Mouse (Mus musculus): Measurements from ENCODE around the gene Adgrg1.
"Not testable (repeated sequence)": the region's sequence is repeated elsewhere in the genome, so short reads cannot be mapped to it uniquely, and the experiment has no call there.

Gene Adgrg1

DNA sequence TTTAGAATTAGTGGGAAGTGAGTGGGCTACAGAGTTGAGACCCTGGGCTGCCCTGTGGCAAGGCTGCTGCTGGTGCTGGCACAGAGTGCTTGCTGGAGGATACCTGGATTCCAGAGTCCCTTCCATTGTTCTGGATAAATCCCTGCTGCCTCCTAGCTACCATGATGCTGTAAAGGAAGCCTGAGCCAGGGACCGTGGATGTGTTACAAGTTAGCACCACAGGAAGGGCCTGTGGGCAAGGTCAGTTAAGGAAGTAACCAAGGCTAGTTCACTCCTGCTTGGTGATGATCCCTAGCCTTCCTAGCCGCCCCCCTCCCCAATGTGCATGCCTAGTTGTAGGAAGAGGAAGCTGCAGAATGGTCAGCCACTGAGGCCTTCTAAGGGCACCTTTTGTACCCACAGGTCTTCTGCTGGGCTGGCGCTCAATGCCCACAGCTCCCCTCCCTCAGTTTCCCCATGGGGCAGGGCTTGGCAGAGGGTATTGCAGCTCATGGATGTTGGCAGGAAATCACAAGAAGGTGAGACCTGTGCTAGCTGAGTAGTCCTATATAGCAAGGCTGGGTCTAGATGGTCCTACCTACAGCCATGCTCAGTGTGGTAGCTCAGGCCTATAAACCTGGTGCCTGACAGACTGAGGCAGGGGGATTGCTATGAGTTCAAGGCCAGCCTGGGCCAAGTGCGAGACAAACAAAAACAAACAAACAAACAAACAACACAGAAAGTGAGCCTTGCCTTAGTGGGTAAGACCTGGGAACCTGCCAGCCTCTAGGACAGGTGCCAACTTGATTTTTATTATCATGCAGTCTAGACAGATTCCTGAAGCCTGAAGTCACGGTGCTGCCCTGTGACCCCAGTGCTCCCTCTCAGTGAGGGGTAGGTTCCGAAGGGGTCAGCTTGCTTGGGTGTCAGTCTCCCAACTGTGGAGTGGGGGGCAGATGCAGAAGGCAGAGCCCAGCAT is 22.6 kb downstream of the Adgrg1 start:
- no peak for DNase-seq

- no peak for DNase-seq
These were observed 23.3 kb downstream of the Adgrg1 start for GRCm38 (mm10) chr8:94997857-94998243.

DNA sequence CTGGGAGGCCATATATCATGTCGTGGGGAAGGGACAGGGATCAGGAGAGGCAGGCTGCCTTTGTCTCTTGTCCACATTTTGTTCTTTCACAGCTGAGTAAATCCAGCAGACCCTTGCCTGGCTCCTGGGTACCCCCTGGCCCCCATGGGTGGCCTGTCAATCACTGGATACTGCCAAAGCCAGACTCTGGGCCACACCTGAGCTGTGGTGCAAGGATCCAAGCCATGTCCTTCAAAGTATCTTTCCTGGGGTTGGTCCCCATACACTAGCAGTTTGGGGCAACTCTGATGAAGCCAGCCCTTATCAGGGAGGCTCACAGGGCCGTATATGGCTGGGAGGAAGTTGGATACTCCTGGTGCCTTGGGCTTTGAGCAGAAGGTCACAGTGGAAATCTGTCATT is 23.9 kb downstream of the Adgrg1 start:
- DNase-seq: no peak

DNA sequence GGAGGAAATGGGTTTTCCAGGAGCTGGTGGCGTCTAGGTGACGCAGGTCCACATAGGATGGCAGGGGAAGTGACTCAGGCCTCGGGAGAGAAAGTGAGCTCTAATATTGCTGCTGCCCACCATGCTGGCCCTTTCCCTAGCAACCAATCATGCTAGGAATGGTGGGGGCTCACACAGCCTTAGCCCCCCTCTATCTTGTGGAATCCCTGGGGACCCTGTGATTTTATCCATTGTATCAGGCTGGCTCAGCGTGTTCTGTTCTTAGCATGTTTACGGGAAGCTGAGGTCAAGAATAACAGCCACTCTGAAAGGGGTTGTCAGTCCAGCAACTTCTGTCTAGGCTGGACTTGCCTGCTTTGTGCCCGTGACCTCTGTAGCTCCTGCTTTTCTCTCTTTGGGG is 24.5 kb downstream of the Adgrg1 start:
- DNase-seq: no peak

DNA sequence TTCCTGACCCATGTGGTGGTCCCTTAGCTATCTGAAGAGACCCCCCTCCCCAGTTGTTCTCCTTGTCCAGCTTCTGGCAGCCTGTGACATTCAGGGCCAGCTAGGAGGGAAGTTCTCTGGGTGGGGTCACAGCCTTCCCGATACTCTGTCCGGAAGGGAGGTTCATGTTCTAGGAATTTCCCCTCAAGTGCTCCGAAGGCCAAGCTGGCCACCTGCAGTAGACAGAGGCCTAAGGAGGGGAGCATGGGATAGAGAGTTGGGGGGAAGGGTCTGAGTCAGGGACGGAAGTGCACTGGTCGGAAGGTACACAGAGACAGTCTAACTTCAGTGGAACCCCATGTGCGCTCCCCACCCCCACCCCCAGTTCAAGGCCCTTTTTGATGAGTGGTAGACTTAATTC is 25.4 kb downstream of the Adgrg1 start:
- no peak for DNase-seq

DNA sequence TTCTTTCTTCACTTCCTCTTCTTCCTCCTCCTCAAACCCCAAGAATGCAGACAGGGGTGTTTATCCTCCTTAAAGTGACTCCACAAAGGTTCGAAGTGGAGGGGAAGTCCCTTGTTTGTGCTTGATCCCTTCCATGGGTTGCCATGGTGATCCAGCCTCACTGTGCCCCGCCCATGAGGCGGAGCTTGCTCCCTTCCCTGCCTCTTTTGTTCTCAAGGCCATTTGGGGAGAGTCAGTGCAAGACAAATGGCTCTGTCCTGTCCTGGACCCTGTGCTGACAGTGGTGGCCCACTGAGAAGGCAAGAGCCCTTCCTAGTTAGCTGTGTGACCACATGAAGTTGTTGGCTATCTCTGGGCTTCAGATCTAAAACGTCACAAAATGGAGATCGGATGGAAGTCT is 26.1 kb downstream of the Adgrg1 start:
- peak; percentile 45 to 64 for DNase-seq

DNA sequence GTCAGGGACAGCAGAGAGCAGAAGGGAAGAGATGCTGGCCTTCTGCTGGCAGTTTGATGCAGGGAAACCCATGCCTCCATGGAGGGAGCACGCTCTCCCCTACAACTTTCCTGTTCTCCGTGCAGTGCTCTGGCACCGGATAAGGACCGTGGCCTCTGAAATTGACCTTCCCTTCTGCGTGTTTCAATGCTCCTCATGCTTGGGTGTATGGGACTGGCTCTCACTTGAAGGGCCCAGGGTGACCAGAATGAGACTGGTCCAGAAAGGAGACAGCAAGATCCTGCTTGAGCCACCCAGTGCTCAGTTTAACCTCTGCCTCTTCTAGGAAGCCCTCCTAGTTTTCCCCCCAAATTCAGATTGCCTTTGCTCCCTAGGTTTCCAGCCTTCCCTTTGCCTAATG is 26.6 kb downstream of the Adgrg1 start:
- DNase-seq: no peak

GRCm38 (mm10) chr8:95001655-95002054 is 27.1 kb downstream of the Adgrg1 start:
- DNase-seq: peak; percentile 75 to 76

- no peak for DNase-seq
These were observed 27.6 kb downstream of the Adgrg1 start for GRCm38 (mm10) chr8:95002089-95002655.

- no peak for DNase-seq
These were observed 37.9 kb downstream of the Adgrg1 start for GRCm38 (mm10) chr8:95012442-95012919.

- DNase-seq: no peak
These were observed 41.3 kb downstream of the Adgrg1 start for GRCm38 (mm10) chr8:95015866-95016265.

DNA sequence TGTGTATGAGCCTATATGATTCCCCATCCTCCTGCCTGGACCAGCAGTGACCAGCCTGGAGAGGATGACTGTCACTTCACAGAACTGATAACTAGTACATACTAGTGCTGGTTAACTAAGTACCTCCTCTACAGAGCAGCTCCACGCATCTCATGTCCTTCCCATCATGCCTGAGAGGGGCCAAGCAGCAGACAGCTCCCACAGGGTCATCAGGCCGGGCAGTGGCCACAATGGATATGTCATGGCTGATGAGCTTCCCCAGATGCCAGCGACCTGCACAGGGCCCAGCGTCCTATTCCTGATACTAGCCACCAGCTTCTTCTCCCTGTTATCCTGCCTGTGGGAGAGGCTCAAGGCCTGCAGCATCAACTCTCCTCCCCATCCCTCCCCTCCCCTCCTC is 42.1 kb downstream of the Adgrg1 start:
- DNase-seq: no peak

DNA sequence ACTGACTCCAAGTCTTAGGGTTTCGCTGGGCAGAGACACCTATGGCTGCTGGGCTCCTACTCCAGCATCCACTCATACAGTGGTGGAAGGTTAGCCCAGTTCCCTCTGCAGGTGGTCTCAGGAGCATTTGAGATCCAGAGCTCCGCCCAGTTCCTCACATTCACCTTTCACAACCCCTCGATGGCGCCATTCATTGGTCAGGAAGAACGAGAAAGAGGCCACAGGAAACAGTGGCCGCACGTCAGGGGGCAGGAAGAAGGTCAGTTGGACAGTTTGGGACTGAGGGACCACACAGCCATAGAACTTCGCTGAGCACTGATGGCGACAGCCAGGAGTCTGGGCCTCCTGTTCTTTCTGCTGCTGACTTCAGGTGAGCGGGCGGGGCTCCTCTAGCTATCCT is 42.9 kb downstream of the Adgrg1 start, which contains the start of gene Adgrg3:
Gene Adgrg3 (plus strand): TSS at position 242 of the 400 bp plus-strand sequence.
- no peak for DNase-seq

- no peak for DNase-seq
These were observed 43.6 kb downstream of the Adgrg1 start for GRCm38 (mm10) chr8:95017969-95018635.

GRCm38 (mm10) chr8:95020293-95020777 is 45.8 kb downstream of the Adgrg1 start:
- peak; percentile 57 to 69 for DNase-seq

DNA sequence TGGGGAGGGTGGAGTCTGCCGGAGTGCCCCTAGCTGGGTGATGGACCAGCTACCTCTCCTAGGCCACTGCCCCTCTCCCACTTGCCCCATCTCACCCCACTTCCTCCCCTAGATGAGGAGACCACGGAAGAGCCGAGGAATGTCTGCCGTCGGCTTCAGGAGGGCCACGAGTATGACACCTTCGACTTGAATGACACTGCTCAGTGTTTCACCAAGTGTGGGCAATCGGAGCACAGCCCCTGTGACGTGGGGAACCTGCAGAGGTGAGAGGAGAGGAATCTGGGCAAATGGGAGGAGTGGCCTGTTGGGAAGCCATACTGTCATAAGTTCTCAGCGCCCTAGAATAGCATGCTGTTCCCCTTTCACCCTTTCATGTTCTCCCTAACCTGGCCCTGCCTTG is 46.3 kb downstream of the Adgrg1 start:
- DNase-seq: no peak

GRCm38 (mm10) chr8:95023201-95023600 is 48.6 kb downstream of the Adgrg1 start:
- DNase-seq: no peak

DNA sequence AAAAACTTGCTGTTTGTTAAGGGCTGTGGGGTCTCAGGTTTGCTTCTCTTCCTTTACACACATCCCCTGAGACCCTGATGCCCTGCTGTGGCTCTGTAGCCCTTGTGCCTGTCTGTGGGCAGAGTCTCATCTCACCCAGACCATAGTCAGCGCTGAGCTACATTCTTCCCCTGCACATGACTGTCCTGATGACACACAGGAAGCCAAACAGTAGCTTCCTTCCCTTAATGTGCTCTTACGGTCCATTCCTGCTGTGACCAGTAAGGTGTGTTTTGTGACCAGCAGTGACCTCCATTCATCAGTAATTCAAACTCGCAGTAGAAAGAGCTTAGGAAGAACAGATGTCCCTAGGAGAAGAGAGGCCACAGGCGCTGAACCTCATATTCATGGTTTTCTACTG is 49.8 kb downstream of the Adgrg1 start:
- DNase-seq: no peak

GRCm38 (mm10) chr8:95025421-95025820 is 50.9 kb downstream of the Adgrg1 start:
- peak; percentile 36 to 40 for DNase-seq

DNA sequence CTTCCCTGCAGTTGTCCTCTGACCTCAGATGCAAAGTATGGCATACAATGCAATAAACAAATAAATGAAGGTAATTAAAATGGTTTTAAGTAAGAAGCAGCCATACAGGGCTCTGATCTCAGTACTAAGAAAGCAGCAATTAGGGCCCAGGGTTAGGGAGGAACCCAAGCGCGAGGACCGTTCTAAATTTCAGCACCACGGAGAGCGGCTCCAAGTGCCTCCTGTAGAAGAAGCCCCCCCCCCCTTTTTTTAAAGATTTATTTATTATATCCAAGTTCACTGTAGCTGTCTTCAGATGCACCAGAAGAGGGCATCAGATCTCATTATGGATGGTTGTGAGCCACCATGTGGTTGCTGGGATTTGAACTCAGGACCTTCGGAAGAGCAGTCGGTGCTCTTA is 53.8 kb downstream of the Adgrg1 start:
- DNase-seq: not testable (repeated sequence)

GRCm38 (mm10) chr8:95037106-95037925 is 62.8 kb downstream of the Adgrg1 start:
- DNase-seq: no peak
